13 mouse cellular contexts compared by ENCODE assay signal in the genomic region with DNA sequence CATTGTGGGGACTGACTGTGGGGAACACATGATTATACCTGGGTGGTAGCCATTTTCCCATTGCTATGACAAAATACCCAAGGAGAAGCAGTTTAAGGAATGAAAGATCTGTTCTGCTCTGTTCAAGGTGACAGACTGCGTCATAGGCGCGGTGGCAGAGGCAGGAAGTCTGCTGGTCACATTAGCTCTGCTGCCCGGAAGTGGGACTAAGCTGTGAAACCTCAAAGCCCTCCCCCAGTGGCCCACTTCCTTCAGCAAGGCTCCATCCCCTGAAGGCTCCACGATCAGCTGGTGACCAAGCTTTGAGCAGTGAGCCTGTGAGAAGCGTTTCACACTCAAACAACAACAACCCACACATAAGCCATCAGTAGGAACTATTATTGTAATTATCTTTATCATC.
DNase-seq lines count a peak whose midpoint lies in the region; TF ChIP-seq lines count a peak whose summit lies in the region.
"Had no signal": no experiment of that assay in that cellular context is flagged by ENCODE, and none has a peak within 500 bp of the region (broad histone marks: within the 10 kb centered on the region; RNA-seq: fewer than 3 reads in every experiment).

No protein-coding gene starts in this region.

- WGBS in kidney, adult 2 months, result 77% methylated on average over 6 of the region's 6 CpGs
- WGBS in embryonic facial prominence, embryonic 10.5 days, result 72% methylated on average over 6 of the region's 6 CpGs

- DNase-seq in kidney, adult 2 months, result peak; percentile 8
- no peak for DNase-seq in kidney, adult 11 months
- peak; percentile 62 for DNase-seq in CD4-positive helper T cell, adult 2 months (ENCODE audit: low read depth, low spot score)
- no peak for DNase-seq in embryonic facial prominence, embryonic 10.5 days (ENCODE audit: low spot score)
- DNase-seq in natural killer cell, adult 2 months (ENCODE audit: low spot score in 2 of 2), result peak; percentile 80 to 86
- DNase-seq in urinary bladder, postnatal 25 days (ENCODE audit: low spot score), result no peak
- no peak for DNase-seq in kidney, postnatal 10 days
- DNase-seq in embryo, embryonic 11 days, result no peak
- DNase-seq: cerebellum, adult 11-12 months; gastrocnemius, adult 2 months had no signal

- no peak overlapping the region for H3K4me3 ChIP-seq in kidney, adult 2 months (ENCODE audit: insufficient read depth, low read depth, low read length)
- no peak overlapping the region for H3K4me3 ChIP-seq in embryonic facial prominence, embryonic 10.5 days
- H3K4me3 ChIP-seq: gastrocnemius, adult 2 months; intestine, embryonic 15.5 days; limb, embryonic 15.5 days; lung, embryonic 15.5 days had no signal

- no peak overlapping the region for H3K27ac ChIP-seq in kidney, adult 2 months (ENCODE audit: insufficient read depth, low read depth, low read length)
- peak overlapping the region; percentile 48; the same call in 1 of the 2 replicates for H3K27ac ChIP-seq in embryonic facial prominence, embryonic 10.5 days (replicated peaks)
- H3K27ac ChIP-seq: gastrocnemius, adult 2 months; intestine, embryonic 15.5 days; limb, embryonic 15.5 days; lung, embryonic 15.5 days had no signal

- H3K4me1 ChIP-seq in kidney, adult 2 months (ENCODE audit: control insufficient read depth, insufficient read depth, low read length), result 0 out of 2 replicates have a peak, but pooled peaks cover 2% of the 10 kb centered on the region
- H3K4me1 ChIP-seq in embryonic facial prominence, embryonic 10.5 days, result peaks cover 83% of the 10 kb centered on the region

- H3K9me3 ChIP-seq in embryonic facial prominence, embryonic 10.5 days, result no peaks in the 10 kb centered on the region
- H3K9me3 ChIP-seq: intestine, embryonic 15.5 days; limb, embryonic 15.5 days; lung, embryonic 15.5 days had no signal

- TF ChIP-seq CTCF in kidney, adult 2 months (conservative IDR thresholded peaks at IDR 0.05; ENCODE audit: insufficient read depth, insufficient read length, low read depth, low read length), result no peak

- no peak for TF ChIP-seq POLR2A in kidney, adult 2 months (IDR thresholded peaks at IDR 0.05; ENCODE audit: low read depth, low read length)

- H3K27me3 ChIP-seq in kidney, adult 2 months (replicated peaks; ENCODE audit: control insufficient read depth, insufficient read depth, low read length), result no peaks in the 10 kb centered on the region
- H3K27me3 ChIP-seq in embryonic facial prominence, embryonic 10.5 days (replicated peaks; ENCODE audit: low read depth, poor library complexity, severe bottlenecking), result no peaks in the 10 kb centered on the region
- H3K27me3 ChIP-seq: intestine, embryonic 15.5 days; limb, embryonic 15.5 days; lung, embryonic 15.5 days had no signal

- H3K36me3 ChIP-seq in kidney, adult 2 months (ENCODE audit: control insufficient read depth, insufficient read depth, low read length), result no peaks in the 10 kb centered on the region
- no peaks in the 10 kb centered on the region for H3K36me3 ChIP-seq in embryonic facial prominence, embryonic 10.5 days (replicated peaks)
- H3K36me3 ChIP-seq: intestine, embryonic 15.5 days; limb, embryonic 15.5 days; lung, embryonic 15.5 days had no signal

Comparison
In these comparisons a context has a peak if more than half of its experiments do, and no peak if none do; other contexts are left out.
1. DNase-seq: peak in kidney, adult 2 months (single experiment), CD4-positive helper T cell, adult 2 months (single experiment) and natural killer cell, adult 2 months (2 of 2); none in kidney, adult 11 months (single experiment), embryonic facial prominence, embryonic 10.5 days (single experiment), urinary bladder, postnatal 25 days (single experiment), kidney, postnatal 10 days (single experiment) and embryo, embryonic 11 days (single experiment).